Mouse (Mus musculus) c-Kit-positive CD71-positive TER-119-negative erythroid progenitor cells, embryonic 14.5 days (primary cell): ENCODE measurements around the gene Osbp.
"Not testable (repeated sequence)": the region's sequence is repeated elsewhere in the genome, so short reads cannot be mapped to it uniquely, and the experiment has no call there.

Experiments
- DNase-seq: peaks from one replicate; pipeline ENCODE4 v3.0.0-alpha.2; 2013; ENCODE audit warnings: low read depth

Osbp gene

DNA sequence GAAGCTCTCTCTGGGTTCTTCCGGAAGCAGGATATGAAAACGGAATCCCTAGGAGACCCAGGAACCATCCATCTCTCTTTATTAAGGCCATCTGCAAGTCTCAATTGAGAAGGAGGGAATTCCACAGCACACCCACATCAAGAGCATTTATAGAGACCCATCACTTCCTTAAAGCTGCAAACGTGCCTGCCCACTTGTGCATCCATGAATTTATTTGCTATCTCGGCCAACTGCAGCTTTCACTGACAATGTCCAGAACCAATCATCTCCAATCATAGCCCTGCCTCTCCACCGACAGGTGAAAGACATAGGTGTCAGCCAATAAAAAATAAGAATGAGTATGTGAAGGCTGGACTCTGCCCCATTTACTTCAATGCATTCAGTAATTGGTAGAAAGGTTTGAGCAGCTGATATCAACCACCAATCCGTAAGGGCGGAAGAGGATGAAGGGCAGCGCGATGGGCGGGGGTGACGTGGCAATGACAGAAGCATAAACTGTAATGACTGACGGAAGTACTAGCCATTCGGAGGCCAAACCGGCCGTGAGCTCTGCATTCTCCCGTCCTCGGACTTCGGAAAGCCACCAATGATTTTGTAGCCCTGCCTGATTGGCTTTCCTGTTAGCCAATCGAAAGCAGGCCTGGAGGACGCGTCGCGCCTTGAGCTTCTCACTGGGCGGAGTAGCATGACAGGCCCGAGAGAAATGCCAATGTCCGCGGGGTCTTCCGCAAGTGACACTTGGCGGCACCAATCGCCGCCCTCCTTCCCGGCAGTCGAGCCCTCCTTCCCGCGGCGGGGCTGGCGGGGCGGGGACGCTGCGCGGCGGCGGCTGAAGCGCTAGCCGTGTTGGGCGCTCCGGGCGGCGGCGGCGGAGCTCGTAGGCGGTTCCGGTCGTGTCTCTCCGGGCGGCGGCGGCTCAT, at the start of gene Osbp:
TSS of gene Osbp (plus strand) at position 919 of the 920 bp plus-strand sequence.
- peak; percentile 100 for DNase-seq

GRCm38 (mm10) chr19:11922068-11922467, 43.7 kb upstream of the Osbp start:
- no peak for DNase-seq

GRCm38 (mm10) chr19:11922515-11922914, 43.2 kb upstream of the Osbp start:
- DNase-seq = not testable (repeated sequence)

GRCm38 (mm10) chr19:11926380-11926779, 39.4 kb upstream of the Osbp start:
- no peak for DNase-seq

DNA sequence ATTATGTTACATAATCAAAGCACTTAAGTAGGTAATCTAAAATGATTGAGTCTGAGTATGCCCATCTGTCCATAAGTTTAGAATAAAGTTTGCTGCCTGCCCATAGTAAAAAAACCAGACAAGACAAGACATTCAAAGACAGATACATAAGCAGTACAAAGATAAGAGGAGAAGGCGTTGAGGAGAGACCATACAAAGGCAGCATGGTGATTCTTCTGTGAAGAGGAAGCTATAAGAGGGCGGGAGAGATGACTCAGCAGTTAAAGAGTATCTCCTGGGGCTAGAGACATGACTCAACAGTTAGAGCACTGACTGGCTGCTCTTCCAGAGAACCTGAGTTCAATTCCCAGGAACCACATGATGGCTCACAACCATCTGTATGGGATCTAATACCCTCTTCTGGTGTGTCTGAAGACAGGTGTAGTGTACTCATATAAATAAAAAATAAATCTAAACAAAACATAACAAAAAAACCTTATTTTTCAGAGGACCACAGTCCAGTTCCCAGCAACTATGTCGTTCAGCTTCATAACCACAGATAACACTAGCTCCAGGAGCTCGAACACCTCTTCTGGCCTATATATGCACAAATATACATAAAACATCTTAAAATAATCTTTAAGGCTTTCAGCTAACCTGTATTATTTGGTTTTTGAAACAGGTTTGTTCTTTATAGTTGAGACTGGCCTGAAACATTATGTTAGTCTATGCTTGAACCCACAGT, 37.6 kb upstream of the Osbp start:
- peak; percentile 74 for DNase-seq

DNA sequence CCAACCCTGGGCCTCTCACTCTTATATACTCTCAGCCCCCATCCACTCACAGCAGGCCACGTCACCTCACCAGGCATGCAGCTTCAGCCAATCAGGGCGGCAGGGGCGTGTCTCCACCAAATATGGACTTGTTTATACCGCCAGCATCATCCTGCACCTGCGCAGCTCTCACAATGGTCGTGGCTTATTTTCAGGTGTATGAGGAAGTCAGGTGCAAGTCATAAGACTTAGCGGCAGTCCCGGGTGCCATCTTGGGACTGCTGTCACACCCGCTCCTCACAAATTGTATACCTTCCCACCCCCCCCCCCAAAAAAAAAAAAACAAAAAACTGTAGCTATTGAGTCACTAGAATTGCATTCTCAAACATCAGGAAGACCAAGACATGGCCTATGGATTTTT, 19.3 kb upstream of the Osbp start:
- not testable (repeated sequence) for DNase-seq

GRCm38 (mm10) chr19:11949878-11950277, 15.9 kb upstream of the Osbp start:
- DNase-seq = no peak

GRCm38 (mm10) chr19:11950747-11951146, 15.0 kb upstream of the Osbp start:
- DNase-seq = no peak

DNA sequence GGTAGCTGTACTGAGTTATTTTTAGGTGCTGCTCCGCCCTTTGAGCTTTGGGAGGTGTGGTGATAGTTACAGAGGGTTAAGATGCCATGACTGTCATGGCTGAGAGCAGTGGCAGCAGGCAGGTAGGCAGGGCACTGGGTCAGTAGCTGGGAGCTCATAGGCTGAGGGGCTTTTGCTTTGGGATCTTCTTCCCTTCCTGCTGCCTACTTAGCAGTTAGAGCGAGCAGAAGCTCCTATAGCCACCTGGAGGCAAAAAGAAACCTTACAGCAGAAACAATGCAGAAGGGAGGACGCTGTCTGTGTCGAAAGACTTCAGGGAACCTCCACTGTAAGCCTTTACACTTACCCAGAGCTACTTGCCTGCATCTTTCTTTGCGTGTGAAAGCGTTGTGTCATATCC, 11.5 kb upstream of the Osbp start:
- DNase-seq = no peak

DNA sequence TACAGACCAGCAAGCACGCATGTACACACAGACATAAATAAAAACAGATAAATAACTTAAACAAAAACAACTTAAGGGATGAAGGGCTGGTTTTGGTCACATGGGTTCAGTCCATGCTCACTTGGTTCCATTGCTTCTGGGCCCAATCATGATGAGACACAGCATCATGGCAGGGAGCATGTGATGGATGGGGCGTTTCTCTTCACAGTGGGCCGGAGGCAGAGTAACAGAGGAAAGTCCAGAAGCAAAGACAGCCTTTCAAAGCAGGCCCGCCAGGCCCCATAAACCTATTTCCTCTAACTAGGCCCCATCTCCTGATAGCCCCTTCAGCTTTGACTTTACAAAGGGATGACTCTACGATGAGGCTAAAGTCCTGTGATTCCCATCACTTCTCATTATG, 9.1 kb upstream of the Osbp start:
- DNase-seq = no peak

GRCm38 (mm10) chr19:11957396-11957795, 8.3 kb upstream of the Osbp start:
- no peak for DNase-seq

DNA sequence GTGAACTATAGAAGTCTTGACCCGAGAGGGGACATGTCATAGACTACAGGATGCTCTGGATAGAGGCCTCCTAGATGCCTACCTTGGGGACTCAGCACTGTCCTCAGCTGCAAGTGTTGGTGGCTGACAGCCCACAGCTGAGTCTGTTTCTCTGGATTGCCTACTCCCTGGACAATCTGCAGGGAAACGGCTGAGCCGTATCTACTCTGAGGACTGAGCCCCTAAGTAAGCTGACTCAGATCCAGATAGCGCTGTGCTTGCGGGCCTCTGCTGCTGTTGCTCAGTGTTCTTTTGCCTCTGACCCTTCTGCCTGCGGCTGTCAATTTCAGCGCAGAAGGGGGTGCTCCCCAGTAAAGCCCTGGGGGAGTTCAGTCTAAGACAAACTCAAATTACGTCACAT, 7.9 kb upstream of the Osbp start:
- no peak for DNase-seq

GRCm38 (mm10) chr19:11964266-11964665, 1.5 kb upstream of the Osbp start:
- no peak for DNase-seq

- no peak for DNase-seq
Measured at GRCm38 (mm10) chr19:11966201-11966636, 478 bp downstream of the Osbp start.

GRCm38 (mm10) chr19:11969155-11970050, 3.7 kb downstream of the Osbp start:
- DNase-seq = no peak

DNA sequence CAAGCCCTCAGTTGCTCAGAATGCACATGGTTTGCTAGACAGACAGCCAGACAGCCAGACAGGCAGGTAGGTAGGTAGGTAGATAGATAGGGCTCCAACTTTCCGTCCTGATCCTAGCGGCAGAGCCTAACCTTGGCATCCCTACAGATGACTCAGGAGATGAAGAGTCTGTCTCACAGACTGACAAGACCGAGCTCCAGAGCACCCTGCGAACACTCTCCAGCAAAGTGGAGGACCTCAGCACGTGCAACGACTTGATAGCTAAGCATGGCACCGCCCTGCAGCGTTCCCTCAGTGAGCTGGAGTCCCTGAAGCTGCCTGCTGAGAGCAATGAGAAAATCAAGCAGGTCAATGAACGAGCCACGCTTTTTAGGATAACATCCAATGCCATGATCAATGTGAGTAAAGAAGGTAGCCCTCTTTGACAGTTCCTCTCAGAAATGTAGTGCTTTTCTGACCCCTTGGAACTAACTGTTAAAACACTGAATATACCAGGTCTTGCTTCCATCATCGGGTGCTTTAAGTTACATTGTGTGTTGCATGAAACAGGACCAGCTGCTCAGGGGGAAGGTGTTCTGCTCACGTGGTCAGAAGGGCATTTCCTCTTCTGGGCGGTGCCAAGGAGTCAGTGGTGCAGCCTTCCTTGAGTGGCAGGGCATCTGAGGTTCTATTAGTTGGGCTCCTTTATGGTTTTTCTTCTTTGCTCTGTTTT, 7.9 kb downstream of the Osbp start:
- no peak for DNase-seq

DNA sequence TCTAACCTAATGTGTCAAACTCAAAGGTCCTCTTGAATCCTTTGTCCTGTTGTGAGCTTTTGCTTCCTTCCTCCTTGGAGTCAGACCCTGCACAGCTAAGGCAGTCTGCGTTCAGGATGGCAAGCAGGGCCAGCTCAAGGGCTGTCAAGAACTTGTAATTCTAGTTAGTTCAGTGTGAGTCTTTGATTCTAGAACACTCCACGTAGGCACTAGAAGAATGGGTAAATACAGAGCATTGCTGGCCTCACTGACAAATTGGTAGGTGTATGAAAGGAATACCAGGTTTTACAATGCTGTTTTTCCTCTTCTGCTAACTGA, 8.4 kb downstream of the Osbp start:
- no peak for DNase-seq

DNA sequence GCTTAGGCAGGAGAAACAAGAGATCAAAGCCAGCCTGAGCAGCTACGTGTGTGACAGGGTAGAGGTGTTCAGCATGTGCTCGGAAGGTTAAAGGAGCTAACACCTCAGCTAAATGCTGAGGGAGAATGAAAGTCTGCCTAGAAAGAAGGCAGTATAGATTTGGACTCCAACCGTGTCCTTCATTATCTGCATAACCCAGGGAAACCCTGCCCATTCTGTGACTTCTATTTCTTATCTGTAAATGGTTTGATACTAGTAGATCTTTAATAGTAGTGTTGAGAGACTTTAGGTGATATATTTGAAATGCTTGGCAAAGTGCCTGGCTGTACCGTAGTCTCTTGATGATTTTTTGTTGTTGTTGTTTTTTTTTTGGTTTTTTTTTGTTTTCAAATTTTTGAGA, 9.9 kb downstream of the Osbp start:
- DNase-seq = no peak

DNA sequence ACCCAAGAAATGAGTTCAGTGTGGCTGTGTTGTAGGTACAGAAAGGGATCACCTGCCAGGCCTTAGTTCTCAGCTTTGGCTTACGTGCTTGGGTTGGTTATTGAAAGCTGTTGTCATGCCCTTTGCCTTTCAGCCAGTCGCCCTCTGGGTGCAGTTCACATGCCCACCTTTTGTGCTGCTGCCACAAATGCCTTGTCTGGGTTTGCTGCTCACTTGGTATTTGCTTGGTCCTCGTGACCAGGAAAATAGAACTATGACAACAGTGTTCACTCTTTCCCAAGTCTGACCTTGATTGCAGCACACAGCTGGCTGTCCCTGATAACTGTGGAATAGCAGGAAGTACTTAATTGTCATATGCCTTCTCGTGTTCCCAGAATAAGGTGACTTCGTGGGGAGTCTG, 11.6 kb downstream of the Osbp start:
- no peak for DNase-seq

GRCm38 (mm10) chr19:11980471-11980870, 14.7 kb downstream of the Osbp start:
- DNase-seq = no peak

- not testable (repeated sequence) for DNase-seq
Measured at GRCm38 (mm10) chr19:11984614-11985013, 18.9 kb downstream of the Osbp start.

DNA sequence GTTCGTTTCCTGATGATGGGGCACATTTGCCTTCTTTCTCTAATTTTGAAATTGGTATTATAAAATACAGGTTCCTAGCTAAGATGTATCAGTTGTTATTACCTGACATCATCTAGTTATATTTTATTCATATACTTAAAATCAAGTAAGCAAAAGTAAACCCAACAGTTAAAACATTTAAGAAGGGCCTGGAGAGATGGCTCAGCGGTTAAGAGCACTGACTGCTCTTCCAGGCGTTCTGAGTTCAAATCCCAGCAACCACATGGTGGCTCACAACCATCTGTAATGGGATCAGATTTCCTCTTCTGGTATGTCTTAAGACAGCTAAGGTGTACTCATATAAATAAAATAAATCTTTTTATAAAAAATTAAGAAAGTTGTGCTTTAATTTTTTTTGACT, 22.1 kb downstream of the Osbp start:
- no peak for DNase-seq
